Mouse (Mus musculus): Measurements from ENCODE around the gene Thegl.
A peak's percentile ranks its signal among the peaks of the same experiment; 100 is the strongest.
"Not testable (repeated sequence)": the region's sequence is repeated elsewhere in the genome, so short reads cannot be mapped to it uniquely, and the experiment has no call there.

Thegl gene

GRCm38 (mm10) chr5:77015544-77016482 is at the start of gene Thegl:
TSS of gene Thegl (plus strand) at chr5:77016023.
- peak; percentile 91 for DNase-seq (ENCODE audit: low spot score)

- DNase-seq (ENCODE audit: low spot score): no peak
These were observed 46.6 kb upstream of the Thegl start for GRCm38 (mm10) chr5:76969250-76969649.

- DNase-seq (ENCODE audit: low spot score): not testable (repeated sequence)
These were observed 44.7 kb upstream of the Thegl start for GRCm38 (mm10) chr5:76971115-76971514.

GRCm38 (mm10) chr5:76973488-76973887 is 42.3 kb upstream of the Thegl start:
- DNase-seq (ENCODE audit: low spot score): no peak

GRCm38 (mm10) chr5:76974207-76974553 is 41.6 kb upstream of the Thegl start:
- no peak for DNase-seq (ENCODE audit: low spot score)

GRCm38 (mm10) chr5:76974554-76975285 is 41.1 kb upstream of the Thegl start, which contains the start of gene Srp72:
TSS of gene Srp72 (plus strand) at chr5:76974683.
- peak; percentile 89 for DNase-seq (ENCODE audit: low spot score)

GRCm38 (mm10) chr5:76975736-76976135 is 40.1 kb upstream of the Thegl start:
- no peak for DNase-seq (ENCODE audit: low spot score)

- no peak for DNase-seq (ENCODE audit: low spot score)
These were observed 31.8 kb upstream of the Thegl start for GRCm38 (mm10) chr5:76984015-76984414.

- DNase-seq (ENCODE audit: low spot score): no peak
These were observed 25.0 kb upstream of the Thegl start for GRCm38 (mm10) chr5:76990789-76991188.

GRCm38 (mm10) chr5:76993174-76993814 is 22.5 kb upstream of the Thegl start:
- no peak for DNase-seq (ENCODE audit: low spot score)

GRCm38 (mm10) chr5:76998416-76998815 is 17.4 kb upstream of the Thegl start:
- peak; percentile 78 for DNase-seq (ENCODE audit: low spot score)

GRCm38 (mm10) chr5:77001192-77001591 is 14.6 kb upstream of the Thegl start:
- no peak for DNase-seq (ENCODE audit: low spot score)

- DNase-seq (ENCODE audit: low spot score): no peak
These were observed 11.6 kb upstream of the Thegl start, which contains the start of gene Arl9 for GRCm38 (mm10) chr5:77004051-77004821. TSS of gene Arl9 (plus strand) at chr5:77004055.

GRCm38 (mm10) chr5:77010352-77010751 is 5.5 kb upstream of the Thegl start:
- no peak for DNase-seq (ENCODE audit: low spot score)

GRCm38 (mm10) chr5:77011082-77011481 is 4.7 kb upstream of the Thegl start:
- DNase-seq (ENCODE audit: low spot score): no peak

GRCm38 (mm10) chr5:77013171-77013570 is 2.7 kb upstream of the Thegl start:
- no peak for DNase-seq (ENCODE audit: low spot score)

GRCm38 (mm10) chr5:77028034-77028433 is 12.2 kb downstream of the Thegl start:
- no peak for DNase-seq (ENCODE audit: low spot score)

- peak; percentile 29 for DNase-seq (ENCODE audit: low spot score)
These were observed 13.9 kb downstream of the Thegl start for GRCm38 (mm10) chr5:77029735-77030134.

- not testable (repeated sequence) for DNase-seq (ENCODE audit: low spot score)
These were observed 19.3 kb downstream of the Thegl start for GRCm38 (mm10) chr5:77035101-77035500.

- DNase-seq (ENCODE audit: low spot score): no peak
These were observed 22.6 kb downstream of the Thegl start for GRCm38 (mm10) chr5:77038451-77038850.

- no peak for DNase-seq (ENCODE audit: low spot score)
These were observed 23.6 kb downstream of the Thegl start for GRCm38 (mm10) chr5:77039391-77039790.

GRCm38 (mm10) chr5:77044362-77044761 is 28.5 kb downstream of the Thegl start:
- DNase-seq (ENCODE audit: low spot score): no peak

Data from embryo, embryonic 10.5 days (tissue).